Mouse (Mus musculus): ENCODE data around the gene Gpr173.

Gpr173 gene

DNA sequence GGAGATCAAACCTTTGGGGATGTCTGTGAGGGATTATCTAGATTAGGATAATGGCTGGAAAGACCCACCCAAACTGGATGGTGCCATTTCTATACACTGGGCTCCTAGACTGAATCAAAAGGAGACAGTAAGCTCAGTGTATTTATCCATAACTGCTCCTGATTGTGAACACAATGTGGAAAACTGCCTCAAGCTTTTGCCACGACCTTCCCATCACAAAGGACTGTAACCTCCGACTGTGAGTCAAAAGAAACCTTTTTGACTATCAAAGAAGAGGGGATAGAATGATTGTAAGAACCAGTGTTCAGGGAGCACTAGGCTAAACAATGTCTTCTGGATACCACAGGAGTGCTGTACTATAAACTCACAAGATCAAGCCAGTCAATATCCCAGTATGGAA is 62.3 kb downstream of the Gpr173 start:
- in situ Hi-C loops (cut with MseI, MboI) = no loop called here
